Mouse (Mus musculus) erythroblast, embryonic 14.5 days (primary cell): Measurements from ENCODE around the gene Crocc.

Experiments used
- GATA1 ChIP-seq: IDR thresholded peaks from 2 replicates; pipeline ENCODE4 v1.6.1; 2012; ENCODE audit warnings: low read length, inconsistent platforms, mixed read lengths
- TAL1 ChIP-seq: IDR thresholded peaks from 3 replicates; pipeline ENCODE4 v1.6.1; 2012; ENCODE audit warnings: low read length, inconsistent platforms, mixed read lengths

DNA sequence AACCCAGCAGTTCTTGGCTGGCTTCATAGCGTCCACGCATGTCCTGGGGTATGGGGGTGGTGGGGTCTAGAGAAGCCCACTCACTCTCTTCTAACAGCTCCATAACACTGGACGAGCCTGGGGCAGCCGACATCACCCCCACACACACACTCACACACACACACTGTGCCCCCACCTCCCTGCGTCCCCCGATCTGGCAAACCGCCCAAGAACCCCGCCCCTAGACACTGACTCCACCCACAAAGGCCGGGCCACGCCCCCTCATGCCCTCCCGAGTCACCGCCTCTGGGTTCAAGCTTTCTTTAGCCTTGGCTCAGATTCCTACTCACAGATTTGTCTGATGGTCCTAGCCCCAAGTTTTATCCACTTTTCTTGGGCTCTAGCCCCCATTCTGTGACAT lies 19.2 kb downstream of the Crocc start:
- TF ChIP-seq GATA1 (no peak), TAL1 (no peak)
